Mouse (Mus musculus) activated CD4-positive, CD25-positive, alpha-beta regulatory T cell, adult 4 months (primary cell): ENCODE data around the gene Cep63. TPM values are rescaled to one million over a fixed set of nuclear protein-coding genes. Genes with fewer than 3 reads are reported as not detected.
A peak's percentile ranks its signal among the peaks of the same experiment; 100 is the strongest.

Experiments used
- ATAC-seq: one replicate; pipeline ENCODE4 v1.8.0; 2017
- polyA plus RNA-seq, 2 experiments: library from polyadenylated mRNA; unstranded; fragments of 100-300 nt; shearing (Covaris generic); gene quantifications; one replicate each; pipeline ENCODE4 v1.2.1; 2017

Cep63 gene
- polyA plus RNA-seq, 2 experiments from 2014 or later = 39.7 to 45.2 TPM

DNA sequence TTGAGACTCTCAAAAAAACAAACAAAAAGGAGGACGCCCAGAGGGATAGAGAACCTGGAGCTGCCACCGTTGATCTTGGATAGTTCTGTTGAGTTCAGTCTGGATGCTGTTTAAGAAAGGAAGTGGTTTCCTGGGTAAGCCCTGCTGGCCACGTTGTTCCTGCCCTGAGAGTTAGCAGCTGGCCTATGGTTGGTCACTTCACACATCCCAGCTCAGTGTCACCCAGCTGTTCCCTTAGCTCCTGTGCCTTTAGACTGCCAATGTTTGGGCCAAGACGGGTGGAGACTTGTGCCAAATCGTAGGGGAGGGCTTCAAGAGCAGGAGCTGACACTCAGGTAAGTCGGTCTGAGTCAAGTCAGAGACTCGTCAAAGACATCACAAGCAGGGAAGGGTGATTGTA, 2.7 kb upstream of the Cep63 start:
- no peak for ATAC-seq

DNA sequence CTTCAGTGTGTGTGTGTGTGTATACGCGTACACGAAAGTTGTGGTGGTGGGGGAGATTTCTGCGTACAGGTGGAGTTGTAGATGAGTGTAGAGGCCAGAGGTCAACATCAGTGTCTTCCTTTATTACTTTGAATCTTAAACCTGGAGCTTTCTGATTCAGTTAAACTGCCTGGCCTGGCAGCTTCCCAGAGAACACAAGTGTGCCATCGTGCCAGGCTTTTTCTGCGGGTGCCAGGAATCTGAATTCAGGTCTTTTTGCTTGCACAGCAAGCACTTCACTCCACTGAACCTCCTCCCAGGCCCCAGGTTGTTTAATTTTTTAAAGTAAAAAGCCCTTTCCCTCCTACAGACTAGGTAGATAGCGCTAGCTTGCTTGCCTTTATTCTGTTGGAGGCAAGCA, 1.1 kb upstream of the Cep63 start:
- no peak for ATAC-seq

DNA sequence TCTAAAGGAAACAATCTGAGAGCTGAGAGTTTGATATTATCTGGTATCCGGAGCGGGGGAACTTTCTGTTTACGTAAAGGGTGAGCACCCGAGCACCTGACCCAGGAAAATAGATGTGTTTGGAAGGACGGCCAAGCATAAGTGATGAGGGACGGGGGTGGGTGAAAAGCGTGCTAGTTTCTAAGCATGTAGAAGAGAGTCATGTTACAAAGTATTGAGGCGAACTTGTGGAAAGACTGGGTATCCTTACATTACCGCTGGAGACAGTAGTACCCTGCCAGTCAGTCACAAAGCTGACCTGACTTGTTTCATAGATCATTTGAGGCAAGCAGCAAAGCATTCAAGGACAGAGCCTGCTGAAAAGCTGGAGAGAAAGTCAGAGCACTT, 498 bp upstream of the Cep63 start:
- peak; percentile 37 for ATAC-seq

DNA sequence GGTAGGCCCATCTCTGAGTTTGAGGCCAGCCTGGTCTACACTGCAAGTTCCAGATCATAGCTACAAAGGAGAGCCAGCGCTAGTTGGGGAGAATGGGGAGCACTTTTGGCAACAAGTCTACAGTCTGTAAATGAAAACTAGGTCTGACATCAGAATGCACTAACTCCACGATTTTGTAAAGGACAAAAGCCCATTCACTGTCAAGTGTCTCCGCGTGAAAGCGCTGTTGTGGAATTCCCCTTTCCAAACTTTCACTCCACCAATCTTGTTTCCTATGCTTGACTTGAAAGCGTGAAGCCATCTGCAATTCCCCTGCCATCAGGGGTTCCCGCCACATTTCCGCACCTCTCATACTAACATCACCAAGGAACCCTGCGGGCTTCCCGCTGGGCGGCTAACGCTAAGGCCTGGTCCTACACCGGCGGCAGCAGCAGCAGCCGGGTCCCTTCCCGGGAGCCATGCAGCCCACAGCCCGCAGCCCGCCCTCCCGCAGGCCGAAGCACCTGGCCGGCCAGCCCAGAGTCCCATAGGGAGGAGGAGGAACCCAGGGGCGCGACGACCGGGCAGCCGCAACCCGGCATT, 842 bp downstream of the Cep63 start:
- ATAC-seq = peak; percentile 18

DNA sequence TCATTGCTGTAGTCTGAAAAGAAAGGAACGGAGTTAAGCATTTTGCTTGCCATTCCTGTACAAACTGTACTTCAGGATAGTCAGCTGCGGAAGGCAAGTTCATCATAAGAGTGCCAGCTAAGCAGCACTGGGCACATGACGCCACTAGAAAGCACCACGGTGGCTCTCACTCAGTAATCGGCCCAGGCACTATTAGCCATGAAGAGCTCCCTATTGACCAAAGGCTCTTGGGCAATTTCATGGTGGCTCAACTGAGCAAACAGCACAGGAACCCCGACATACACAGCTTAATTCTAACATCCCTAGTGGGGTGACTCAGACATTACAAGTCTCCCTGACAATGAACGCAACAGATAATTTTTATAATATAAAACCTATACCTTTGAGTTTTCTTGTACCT, 2.8 kb downstream of the Cep63 start:
- no peak for ATAC-seq

DNA sequence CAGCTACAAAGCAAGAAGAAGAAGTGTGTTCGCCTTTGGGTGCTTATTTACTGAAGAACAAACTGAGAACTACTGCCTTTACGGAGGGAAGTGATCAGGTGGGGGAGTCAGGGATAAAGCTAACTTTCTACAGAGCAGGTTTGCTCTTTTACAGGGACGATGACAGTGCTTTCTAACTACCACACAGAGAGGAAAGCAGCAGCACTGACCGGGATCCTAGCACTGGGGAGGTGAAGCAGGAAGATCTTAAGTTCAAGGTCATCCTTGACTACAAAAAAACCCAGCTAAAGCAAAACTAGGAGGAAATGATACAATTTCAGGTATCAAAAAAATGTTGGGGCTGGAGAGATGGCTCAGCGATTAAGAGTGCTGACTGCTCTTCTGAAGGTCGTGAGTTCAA, 3.5 kb downstream of the Cep63 start:
- no peak for ATAC-seq

DNA sequence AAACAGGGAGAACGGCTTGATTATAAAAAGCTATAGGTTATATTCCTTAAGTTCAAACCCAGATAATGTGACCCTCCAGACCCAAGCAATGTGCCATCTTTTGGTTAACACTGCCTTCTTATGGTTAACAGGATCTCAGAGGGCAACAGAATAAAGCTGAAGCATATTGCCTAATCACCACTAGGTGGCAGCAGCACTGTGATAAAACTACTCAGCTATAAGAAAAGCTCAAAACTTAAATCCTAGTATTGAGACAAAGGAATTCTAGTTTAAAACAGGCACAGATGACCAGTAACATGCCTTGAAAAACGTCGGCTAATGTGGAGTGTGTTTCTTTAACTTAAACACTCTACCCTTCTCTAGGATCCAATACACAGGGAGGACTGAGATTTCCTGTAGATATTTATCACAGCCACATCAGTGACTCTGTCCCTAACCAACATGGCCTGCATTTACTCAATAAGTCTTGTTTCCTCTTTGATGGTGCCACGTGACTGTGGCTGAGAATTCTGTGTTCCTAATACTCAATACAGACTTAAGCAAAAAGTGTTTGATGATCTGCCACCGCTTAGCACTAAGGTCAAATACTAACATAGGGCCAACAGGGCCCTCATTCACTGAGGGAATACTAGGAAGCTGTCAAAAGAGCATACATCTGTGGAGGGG, 4.0 kb downstream of the Cep63 start:
- ATAC-seq = no peak

DNA sequence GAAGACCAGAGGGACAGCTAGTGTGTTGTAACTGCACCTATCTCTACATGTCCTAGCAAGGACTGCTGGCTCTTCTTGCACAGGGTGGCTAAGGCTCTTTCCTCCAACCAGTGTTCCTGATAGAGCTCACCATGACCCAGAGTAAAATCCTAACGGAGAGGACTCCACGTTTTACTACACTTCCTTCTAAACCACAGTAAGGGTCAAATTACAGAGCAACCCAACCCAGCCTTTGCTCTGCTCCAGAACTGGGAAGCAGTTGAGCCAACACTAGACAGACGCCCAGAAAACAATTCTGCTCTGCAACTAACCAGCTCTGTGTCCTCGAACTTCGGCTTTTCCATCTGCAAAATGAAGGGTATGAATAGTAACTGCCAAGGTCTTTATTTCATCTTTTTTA, 4.9 kb downstream of the Cep63 start:
- ATAC-seq = no peak

DNA sequence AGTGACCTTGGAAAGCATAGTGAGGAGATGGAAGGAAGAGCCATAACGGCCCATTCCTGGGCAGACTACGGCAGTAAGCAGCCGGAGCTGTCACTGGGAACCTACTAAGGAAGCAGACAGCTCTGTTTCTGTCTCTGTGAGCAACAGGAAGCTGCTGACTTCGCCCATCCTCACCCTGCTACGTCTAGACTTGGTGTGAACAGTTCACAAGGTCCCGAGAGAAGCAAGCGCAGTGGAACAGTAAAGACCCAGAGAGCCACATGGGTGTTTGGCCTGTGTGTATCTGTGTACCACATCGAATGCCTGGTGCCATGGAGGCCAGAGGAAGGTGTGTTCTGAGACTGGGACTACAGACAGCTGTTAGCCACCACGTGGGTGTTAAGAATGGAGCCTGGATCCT, 10.1 kb downstream of the Cep63 start:
- peak; percentile 52 for ATAC-seq

DNA sequence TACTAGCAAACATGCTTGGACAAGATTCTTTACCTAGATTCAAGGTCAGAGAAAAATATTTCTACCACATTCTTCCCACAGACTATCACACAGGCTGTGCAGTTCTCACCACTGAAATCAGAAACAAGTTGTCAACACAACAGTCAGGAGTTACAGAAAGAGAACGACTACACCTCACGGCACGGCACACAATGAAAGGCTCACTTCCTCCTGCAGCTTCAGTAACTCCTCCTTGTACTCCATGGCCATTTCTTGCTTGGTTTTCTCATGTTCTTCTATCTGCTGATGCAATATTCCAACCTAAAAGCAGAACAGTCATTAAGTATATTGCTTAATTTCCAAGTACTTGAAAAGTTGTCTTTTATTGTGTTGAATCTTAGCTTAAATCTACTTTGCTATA, 11.3 kb downstream of the Cep63 start:
- no peak for ATAC-seq

DNA sequence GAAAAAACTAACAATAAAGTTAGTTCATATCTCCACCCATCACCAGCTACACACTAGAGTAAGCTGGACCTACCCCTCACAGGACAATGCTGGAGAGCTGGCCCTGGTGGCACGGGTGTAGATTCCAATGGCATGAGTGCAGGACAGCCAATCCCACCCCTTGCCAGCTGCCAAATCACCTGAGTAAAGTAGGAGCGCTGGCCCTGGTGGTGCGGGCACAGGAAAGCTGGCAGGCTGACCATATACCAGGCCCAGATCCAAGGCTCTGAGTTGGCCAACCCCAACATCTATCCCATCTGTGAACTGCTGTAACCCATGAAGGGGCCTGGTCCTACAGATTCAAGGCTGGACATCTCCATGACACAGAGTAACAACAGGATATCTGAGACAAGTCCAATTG, 17.1 kb downstream of the Cep63 start:
- ATAC-seq = no peak

DNA sequence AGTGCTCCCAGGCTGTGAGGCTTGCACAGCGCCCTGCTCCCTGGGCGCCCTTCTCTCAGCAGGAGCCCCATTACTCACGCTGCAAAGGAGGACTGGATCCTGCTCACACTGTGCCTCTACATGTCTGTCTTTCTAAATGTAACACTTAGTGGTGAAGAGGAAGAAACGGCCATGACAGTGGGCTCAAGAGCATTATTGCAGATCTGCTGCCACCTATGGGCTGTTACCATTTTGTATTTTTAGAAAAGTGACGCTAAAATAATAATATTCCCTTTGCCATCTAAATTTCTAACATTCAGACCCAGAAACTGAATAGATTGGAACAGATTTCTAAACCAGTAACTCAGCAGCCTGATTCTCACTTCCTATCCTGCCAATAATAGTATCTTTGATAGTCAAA, 18.9 kb downstream of the Cep63 start:
- ATAC-seq = no peak

DNA sequence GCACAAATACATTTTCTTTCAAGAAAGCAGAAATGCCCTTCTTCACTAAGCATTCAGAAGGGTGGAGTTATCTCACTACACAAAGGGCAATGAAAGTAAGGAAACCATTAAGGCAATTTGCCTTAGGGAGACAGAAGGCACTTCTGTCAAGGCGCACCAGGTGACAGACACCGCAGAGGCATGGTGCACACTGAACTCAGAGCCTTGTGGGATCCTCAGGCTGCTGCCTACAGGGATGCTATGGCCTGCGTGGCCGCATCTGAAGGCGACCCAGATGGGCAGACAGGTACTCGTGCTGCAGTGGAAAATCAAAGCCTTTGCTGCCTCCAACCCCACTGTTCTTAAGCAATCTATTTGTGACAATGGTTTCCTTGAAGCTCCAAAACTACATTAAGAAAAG, 21.2 kb downstream of the Cep63 start:
- no peak for ATAC-seq

DNA sequence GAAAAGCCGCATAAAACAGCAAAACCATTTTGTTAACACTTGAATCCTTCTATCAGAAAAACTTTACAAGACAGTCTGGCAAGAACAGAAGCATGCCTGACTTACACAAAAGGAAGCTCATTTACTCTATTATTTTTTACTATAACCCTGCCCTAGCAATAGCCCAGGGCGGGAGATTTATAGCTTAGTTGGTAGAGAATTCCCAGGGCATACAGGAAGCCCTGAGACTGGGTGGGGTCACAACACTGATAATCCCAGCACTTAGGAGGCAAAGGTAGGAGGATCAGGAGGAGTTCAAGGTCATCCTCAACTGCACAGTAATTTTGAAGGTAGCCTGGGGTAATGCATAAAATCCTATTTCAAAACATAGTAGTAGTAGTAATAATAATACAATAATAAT, 24.7 kb downstream of the Cep63 start:
- ATAC-seq = no peak

DNA sequence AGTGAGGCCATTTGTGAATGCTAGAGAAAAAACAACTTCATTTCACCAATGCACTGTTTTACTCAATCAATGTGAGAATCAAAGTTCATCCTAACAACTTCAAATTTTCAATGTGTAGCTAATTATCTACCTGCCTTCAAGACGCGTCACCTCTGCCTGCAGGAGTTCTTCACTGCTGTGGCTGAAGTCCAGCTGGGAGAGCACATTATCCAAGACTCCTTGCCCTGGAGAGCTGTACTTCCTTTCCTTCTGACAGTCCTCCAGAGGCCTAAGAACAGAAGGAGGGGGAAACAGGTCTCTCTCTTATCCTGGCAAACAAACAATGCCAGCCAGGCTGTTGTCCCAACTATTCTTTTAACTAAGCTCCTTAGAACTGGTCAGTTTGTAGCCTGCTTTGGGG, 25.1 kb downstream of the Cep63 start:
- ATAC-seq = no peak

DNA sequence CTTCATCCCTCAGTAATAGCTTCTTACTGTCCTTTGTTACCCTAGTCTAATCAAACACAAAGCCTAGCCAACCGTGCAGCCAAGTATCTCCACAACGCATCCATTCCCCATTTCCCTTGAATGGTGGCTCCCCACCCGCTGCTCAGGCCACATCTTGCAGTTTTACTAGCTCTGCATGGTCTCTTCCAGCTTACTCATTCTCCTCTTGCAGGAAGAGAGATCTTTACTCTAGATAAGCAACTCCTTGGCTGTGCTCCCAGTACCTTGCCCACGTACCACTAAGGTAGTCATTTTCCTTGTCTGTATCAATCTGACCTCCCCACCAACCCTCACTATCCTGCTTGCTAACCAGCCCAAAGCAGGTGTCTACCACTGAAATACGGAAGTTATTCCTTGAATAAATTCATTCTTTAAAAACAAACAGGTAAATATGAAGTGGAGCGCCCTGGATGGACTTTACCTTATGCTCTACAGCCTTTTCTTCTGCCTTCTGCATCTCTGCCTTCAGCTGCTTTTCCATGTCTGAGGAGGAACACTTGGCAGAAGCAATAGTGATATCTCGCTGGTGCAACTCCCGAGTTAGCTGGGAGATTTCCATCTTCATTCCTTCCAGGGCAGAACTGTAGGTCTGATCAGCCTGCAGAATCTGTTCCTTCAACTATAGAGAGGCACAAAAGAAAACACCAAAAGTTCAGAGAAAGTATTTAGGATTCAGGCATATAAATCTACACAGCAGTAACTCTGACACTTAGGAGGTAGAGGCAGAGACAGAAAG, 30.5 kb downstream of the Cep63 start:
- no peak for ATAC-seq

DNA sequence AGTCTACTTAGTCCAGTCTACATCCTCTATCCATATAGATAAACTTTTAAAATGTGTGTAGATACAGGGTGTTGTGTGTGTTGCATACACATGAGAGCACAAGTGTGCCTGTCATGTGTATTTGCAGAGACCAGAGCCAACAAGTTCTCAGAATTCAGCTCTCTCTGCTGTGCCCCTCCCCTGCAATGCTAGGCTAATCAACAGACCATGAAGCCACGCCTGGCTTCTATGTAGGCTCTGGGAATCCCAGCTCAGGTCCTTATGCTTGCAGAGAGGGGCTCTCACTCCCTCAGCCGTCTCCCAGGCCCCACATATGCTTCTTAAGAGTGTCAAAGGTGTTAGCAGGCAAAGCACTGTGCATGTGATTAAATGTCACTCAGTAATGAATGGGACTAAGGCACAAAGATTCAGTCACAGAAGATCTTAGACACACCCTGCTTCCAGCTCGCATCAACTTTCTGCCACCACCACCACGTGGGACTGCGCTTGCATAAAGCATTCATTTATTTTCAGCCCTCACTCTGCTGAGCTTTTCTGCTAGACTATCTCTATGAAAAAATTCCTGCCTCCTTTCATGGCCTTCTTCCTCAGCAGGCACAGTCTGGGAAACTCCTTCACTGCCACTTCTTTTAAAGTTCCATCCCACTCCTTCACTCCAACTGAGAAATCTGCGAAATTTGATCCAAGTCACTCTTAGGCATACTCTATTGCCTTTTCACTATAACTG, 31.5 kb downstream of the Cep63 start:
- ATAC-seq = no peak

DNA sequence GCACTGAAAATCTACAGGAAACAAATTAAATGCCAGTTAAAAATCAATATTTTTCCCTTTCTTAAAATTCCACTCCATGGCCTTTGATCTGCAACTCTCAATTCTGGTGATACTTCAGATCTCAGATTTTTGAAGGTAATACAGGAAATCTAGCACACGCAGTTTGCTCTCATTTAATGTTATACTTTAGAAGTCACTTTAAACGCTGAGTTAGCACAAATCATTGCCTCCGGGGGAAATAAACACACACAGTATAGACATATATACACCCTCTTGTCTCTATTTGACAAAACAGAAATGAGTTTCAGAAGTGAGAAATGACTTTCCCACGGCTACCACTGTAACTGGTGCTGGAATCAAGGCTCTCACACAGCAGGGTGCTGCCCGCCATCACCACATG, 39.0 kb downstream of the Cep63 start:
- no peak for ATAC-seq

DNA sequence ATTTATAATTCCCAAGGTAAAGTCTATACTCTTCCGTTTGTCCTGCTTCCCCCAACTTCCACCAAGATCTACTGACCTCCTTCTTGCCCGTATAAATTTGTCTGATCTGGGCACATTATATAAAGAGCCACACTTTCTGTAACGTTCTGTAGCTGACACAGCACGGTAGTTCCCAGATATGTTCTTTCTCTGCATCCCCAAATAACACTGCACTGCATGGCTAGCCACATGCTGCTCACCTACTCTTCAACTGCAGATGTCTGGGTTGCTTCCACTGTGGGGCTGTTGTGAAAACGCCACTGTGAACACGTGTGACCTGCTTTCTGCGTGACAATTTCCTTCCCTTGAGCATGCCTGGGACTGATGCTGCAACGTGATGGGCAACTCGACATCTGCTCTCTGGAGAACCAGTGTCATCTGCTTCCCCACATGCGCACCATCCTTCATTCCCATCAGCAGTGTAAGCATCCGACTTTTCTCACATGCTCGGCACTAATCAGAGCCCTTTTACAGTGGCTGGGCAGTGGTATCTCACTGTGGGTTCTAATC, 44.3 kb downstream of the Cep63 start:
- ATAC-seq = no peak

DNA sequence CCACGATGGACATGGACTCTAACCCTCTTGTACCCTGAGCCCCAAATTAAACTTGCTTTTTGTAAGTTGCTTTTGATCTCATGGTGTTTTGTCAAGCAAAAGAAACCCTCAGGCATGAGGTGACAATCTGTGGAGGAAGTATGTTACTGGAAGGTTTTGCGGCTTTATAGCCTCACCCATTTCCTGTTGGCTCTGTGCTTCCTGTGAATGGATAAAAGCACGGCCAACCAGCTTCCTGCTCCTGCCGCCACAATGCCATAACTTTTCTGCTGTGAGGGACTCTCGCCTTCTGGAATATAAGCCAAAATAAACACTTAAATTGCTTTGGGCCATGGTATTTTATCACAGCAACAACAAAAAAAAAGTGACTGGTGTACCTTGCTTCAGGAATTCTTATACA, 48.9 kb downstream of the Cep63 start:
- ATAC-seq = peak; percentile 88

DNA sequence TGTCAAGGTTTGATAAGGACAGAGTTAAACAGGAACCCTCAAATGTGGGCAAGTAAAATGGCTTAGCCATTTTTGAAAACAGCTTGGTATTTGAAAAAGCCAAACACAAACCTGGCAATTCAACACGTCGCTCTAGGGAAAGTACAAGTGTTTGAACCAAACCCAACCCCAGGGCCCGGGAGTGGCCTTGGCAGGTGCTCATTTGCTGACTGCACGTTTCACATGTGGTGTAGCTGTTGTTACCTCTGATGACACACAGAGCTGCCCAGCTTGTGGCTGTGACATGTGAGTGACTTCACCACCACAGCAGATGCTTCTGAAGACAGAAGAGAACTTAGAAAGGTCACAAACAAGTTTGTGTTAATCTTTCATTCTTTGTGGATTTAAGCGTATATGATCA, 53.4 kb downstream of the Cep63 start:
- ATAC-seq = peak; percentile 51

DNA sequence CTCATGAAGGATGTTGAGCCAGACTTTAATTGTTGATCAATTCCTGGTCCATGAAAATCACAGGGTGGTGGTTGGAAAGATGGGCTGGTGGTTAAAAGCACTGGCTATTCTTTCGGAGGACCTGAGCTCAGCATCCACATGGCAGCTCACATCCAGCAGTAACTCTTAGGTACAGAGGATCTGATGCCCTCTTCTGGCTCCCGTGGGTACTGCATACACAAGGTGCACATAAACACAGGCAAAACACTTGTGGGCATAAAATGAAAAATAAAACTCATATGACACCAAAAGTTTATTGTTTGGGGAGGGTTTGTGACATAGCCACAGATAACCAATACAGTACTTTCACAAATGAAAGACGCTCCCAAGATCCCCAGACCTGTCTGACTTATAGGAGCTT, 67.9 kb downstream of the Cep63 start:
- ATAC-seq = no peak

DNA sequence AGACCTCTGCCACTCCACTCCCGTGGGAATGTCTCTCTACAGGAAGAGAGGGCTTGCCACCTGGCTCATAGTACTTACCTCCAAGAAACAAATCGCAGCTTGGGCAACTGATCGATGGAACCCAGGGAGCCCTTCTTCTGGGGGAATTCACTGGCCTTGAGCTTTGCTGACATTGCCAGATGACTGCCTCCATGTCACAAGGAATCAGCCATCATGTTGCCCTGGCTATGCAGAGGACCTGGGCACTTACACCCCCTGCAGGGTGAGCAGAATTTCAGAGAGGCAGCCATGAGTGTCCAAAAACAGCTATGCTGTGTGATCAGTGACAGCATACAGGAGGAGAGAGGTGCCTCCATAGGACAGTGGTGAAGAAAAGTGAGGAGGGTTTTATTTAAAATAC, 72.6 kb downstream of the Cep63 start:
- no peak for ATAC-seq
